Mouse (Mus musculus): ENCODE measurements around the gene Nfe2l2.
A peak's percentile ranks its signal among the peaks of the same experiment; 100 is the strongest.

GRCm38 (mm10) chr2:75704234-75705161 lies at the start of gene Nfe2l2:
- peak; percentile 79 for TF ChIP-seq GATA1 (IDR thresholded peaks at IDR 0.05; ENCODE audit: low read length)
- TF ChIP-seq TAL1 (IDR thresholded peaks at IDR 0.05; ENCODE audit: low read length): peak; percentile 85

All from erythroblast, embryonic 14.5 days (primary cell).